Mouse (Mus musculus) lung, adult 2 months (tissue): Measurements from ENCODE around the gene Sox5.

ENCODE experiments used
- CTCF ChIP-seq: fragments of 200-500 bp; IDR thresholded peaks from 2 replicates; pipeline ENCODE4 v1.5.1; 2011; ENCODE audit warnings: mild to moderate bottlenecking, low read length, control low read depth; ENCODE audit not compliant: insufficient read depth
- POLR2A ChIP-seq: fragments of 200-500 bp; IDR thresholded peaks from 2 replicates; pipeline ENCODE4 v1.6.1; 2011; ENCODE audit warnings: low read depth, mild to moderate bottlenecking, control low read depth, low read length, borderline replicate concordance; ENCODE audit errors: extremely low read depth

- no peak for TF ChIP-seq CTCF
- TF ChIP-seq POLR2A = no peak
Measured at GRCm38 (mm10) chr6:144584854-144585253, 196.9 kb downstream of the Sox5 start.
